Mouse (Mus musculus): ENCODE measurements around the gene Supt6. TPM values are rescaled to one million over a fixed set of nuclear protein-coding genes. Genes with fewer than 3 reads are reported as not detected.
"Not testable (repeated sequence)": the region's sequence is repeated elsewhere in the genome, so short reads cannot be mapped to it uniquely, and the experiment has no call there.

The Supt6 gene
- polyA plus RNA-seq, 1 experiment from 2014 or later, result 16.6 TPM

- H3K9ac ChIP-seq, result peak overlapping the region; percentile 77
Observed at GRCm38 (mm10) chr11:78194411-78195100, 51.2 kb downstream of the Supt6 start.

GRCm38 (mm10) chr11:78193113-78193512 is 52.7 kb downstream of the Supt6 start, which contains the start of gene Proca1:
Gene Proca1 (plus strand): TSS chr11:78193392.
- peak within 1 kb of the TSS; percentile 62 for H3K4me3 ChIP-seq
- peak within 1 kb of the TSS; percentile 76 for H3K4me2 ChIP-seq
- no peak for ATAC-seq (ENCODE audit: extremely low read depth, insufficient number of reproducible peaks, low FRiP score, low TSS enrichment)
- H3K9ac ChIP-seq, result no peak within 1 kb of the TSS
- H3K4me1 ChIP-seq, result peaks cover 28% of the 10 kb centered on the region
- H3K36me3 ChIP-seq, result peaks cover 35% of the 10 kb centered on the region
- WGBS, result 56% methylated on average over 1 of the region's 1 CpGs
- no peaks in the 10 kb centered on the region; the same call in 1 of the 2 replicates for H3K27me3 ChIP-seq (replicated peaks)
- no peaks in the 10 kb centered on the region for H3K9me3 ChIP-seq
- H3K27ac ChIP-seq (replicated peaks), result no peak within 1 kb of the TSS

More at GRCm38 (mm10) chr11:78194411-78195100, 51.2 kb downstream of the Supt6 start:
- H3K36me3 ChIP-seq, result peaks cover 35% of the 10 kb centered on the region
- no peaks in the 10 kb centered on the region for H3K27me3 ChIP-seq (replicated peaks)
- peak; percentile 65 for ATAC-seq (ENCODE audit: extremely low read depth, insufficient number of reproducible peaks, low FRiP score, low TSS enrichment)
- peak overlapping the region; percentile 62 for H3K4me3 ChIP-seq
- 3% methylated on average over 30 of the region's 30 CpGs for WGBS
- peak overlapping the region; percentile 29; the same call in 1 of the 2 replicates for H3K27ac ChIP-seq (replicated peaks)
- H3K4me1 ChIP-seq, result peaks cover 23% of the 10 kb centered on the region
- peak overlapping the region; percentile 76 for H3K4me2 ChIP-seq
- no peaks in the 10 kb centered on the region for H3K9me3 ChIP-seq

- Histone ChIP-seq H3K4me1 (peaks cover 26% of the 10 kb centered on the region), H3K36me3 (peaks cover 35% of the 10 kb centered on the region), H3K4me3 (peak overlapping the region; percentile 80), H3K9me3 (no peaks in the 10 kb centered on the region), H3K27me3 (replicated peaks) (no peaks in the 10 kb centered on the region; the same call in 1 of the 2 replicates), H3K4me2 (peak overlapping the region; percentile 83), H3K27ac (replicated peaks) (peak overlapping the region; percentile 97), H3K9ac (peak overlapping the region; percentile 95)
- WGBS, result 61% methylated on average over 6 of the region's 6 CpGs
- ATAC-seq (ENCODE audit: extremely low read depth, insufficient number of reproducible peaks, low FRiP score, low TSS enrichment), result no peak
Observed at GRCm38 (mm10) chr11:78190041-78190440, 55.7 kb downstream of the Supt6 start.

DNA sequence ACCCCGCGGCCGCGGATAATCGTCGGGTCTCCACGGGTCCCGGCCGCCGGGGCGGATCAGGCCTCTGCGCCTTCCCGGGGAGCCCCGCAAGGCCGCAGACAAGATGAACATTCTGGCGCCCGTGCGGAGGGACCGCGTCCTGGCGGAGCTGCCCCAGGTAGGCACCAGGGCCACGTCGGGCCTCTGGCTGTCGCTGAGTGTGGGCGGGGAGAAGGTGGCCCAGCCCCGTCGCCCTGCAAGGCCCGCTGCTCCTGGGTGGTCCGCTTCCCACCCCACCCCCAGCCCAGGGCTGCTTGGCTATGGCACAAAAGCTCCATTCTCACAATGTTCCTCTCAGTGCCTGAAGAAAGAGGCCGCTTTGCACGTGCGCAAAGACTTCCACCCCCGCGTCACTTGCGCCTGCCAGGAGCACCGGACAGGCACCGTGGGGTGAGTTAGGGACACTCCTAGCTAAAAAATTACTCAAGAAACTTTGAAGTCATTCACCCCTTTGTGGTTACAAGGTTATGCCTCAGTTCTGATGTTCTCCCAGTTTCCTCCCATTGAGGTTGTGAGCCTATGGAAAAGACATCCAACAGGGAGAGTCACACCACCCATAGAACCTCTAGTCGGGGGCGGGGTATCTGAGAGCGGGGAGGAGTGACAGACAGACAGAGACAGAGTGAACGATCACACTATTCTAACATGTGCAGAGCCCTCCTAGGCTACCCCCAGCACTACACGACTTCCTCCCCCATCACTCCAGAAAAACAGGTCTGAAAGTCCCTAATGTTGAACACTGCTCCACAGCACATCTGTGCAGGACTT is 56.4 kb downstream of the Supt6 start:
- H3K27me3 ChIP-seq (replicated peaks), result no peaks in the 10 kb centered on the region; the same call in 1 of the 2 replicates
- 1% methylated on average over 42 of the region's 42 CpGs for WGBS
- peaks cover 24% of the 10 kb centered on the region for H3K4me1 ChIP-seq
- peak overlapping the region; percentile 83 for H3K4me2 ChIP-seq
- H3K9ac ChIP-seq, result peak overlapping the region; percentile 95
- H3K36me3 ChIP-seq, result peaks cover 35% of the 10 kb centered on the region
- H3K9me3 ChIP-seq, result no peaks in the 10 kb centered on the region
- H3K27ac ChIP-seq (replicated peaks), result peak overlapping the region; percentile 97
- peak overlapping the region; percentile 80 for H3K4me3 ChIP-seq
- ATAC-seq (ENCODE audit: extremely low read depth, insufficient number of reproducible peaks, low FRiP score, low TSS enrichment), result peak; percentile 64; the same call in 1 of the 2 replicates

- Histone ChIP-seq H3K9me3 (no peaks in the 10 kb centered on the region), H3K27ac (replicated peaks) (peak within 1 kb of the TSS; percentile 97), H3K27me3 (replicated peaks) (no peaks in the 10 kb centered on the region; the same call in 1 of the 2 replicates), H3K9ac (peak within 1 kb of the TSS; percentile 95), H3K4me1 (peaks cover 24% of the 10 kb centered on the region), H3K4me3 (peak within 1 kb of the TSS; percentile 80), H3K4me2 (peak within 1 kb of the TSS; percentile 83), H3K36me3 (peaks cover 32% of the 10 kb centered on the region)
- ATAC-seq (ENCODE audit: extremely low read depth, insufficient number of reproducible peaks, low FRiP score, low TSS enrichment), result peak; percentile 62; the same call in 1 of the 2 replicates
- WGBS, result under 1% methylated on average over 78 of the region's 80 CpGs
Observed at GRCm38 (mm10) chr11:78188331-78189233, 57.2 kb downstream of the Supt6 start, which contains the start of gene Rab34. Gene Rab34 (plus strand): TSS chr11:78188430.

DNA sequence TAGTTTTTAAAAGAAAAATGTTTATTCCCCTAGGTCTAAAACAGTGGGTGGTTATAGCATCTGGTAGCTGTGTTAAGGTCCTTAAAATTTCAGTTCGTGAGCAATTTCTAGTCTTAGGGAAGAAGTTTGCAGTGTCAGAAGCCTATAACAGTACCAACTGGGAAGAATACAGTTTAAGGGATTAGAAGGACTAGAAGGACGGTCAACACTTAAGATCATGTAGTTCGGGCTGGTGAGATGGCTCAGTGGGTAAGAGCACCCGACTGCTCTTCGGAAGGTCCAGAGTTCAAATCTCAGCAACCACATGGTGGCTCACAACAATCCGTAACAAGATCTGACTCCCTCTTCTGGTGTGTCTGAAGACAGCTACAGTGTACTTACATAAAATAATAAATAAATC is 61.1 kb downstream of the Supt6 start:
- WGBS, result 91% methylated on average over 6 of the region's 6 CpGs
- H3K4me3 ChIP-seq; H3K27me3 ChIP-seq (replicated peaks); H3K9ac ChIP-seq; H3K9me3 ChIP-seq; ATAC-seq (ENCODE audit: extremely low read depth, insufficient number of reproducible peaks, low FRiP score, low TSS enrichment); H3K27ac ChIP-seq (replicated peaks); H3K4me2 ChIP-seq: not testable (repeated sequence)
- Histone ChIP-seq H3K36me3 (peaks cover 29% of the 10 kb centered on the region), H3K4me1 (peaks cover 41% of the 10 kb centered on the region)

DNA sequence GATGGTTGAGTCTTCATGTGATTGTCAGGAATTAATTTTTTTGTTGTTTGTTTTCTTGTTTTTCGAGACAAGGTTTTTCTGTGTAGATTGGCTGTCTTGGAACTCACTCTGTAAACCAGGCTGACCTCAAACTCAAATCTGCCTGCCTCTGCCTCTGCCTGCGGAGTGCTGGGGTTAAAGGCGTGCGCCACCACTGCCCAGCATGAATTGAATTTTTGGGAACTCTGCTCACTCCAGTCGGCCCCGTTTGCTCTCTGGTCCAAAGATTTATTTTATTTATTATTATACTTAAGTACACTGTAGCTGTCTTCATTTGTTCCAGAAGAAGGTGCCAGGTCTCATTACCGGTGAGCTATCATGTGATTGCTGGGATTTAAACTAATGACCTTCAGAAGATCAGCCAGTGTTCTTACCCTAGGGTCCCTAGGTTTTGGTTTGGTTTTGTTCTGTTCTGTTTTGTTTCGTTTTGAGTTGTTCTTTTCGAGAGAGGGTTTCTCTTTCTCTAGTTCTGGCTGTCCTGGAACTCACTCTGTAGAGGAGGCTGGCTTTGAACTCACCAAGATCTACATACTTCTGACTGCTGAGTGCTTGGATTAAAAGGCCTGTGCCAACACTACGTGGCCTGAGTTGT is 61.8 kb downstream of the Supt6 start:
- Histone ChIP-seq H3K4me2 (peak overlapping the region; percentile 86), H3K27me3 (replicated peaks) (no peaks in the 10 kb centered on the region; the same call in 1 of the 2 replicates), H3K27ac (replicated peaks) (peak overlapping the region; percentile 29; the same call in 1 of the 2 replicates), H3K9me3 (no peaks in the 10 kb centered on the region), H3K4me3 (peak overlapping the region; percentile 73), H3K4me1 (peaks cover 42% of the 10 kb centered on the region), H3K36me3 (peaks cover 34% of the 10 kb centered on the region), H3K9ac (peak overlapping the region; percentile 61)
- 49% methylated on average over 10 of the region's 10 CpGs for WGBS
- ATAC-seq (ENCODE audit: extremely low read depth, insufficient number of reproducible peaks, low FRiP score, low TSS enrichment), result no peak

DNA sequence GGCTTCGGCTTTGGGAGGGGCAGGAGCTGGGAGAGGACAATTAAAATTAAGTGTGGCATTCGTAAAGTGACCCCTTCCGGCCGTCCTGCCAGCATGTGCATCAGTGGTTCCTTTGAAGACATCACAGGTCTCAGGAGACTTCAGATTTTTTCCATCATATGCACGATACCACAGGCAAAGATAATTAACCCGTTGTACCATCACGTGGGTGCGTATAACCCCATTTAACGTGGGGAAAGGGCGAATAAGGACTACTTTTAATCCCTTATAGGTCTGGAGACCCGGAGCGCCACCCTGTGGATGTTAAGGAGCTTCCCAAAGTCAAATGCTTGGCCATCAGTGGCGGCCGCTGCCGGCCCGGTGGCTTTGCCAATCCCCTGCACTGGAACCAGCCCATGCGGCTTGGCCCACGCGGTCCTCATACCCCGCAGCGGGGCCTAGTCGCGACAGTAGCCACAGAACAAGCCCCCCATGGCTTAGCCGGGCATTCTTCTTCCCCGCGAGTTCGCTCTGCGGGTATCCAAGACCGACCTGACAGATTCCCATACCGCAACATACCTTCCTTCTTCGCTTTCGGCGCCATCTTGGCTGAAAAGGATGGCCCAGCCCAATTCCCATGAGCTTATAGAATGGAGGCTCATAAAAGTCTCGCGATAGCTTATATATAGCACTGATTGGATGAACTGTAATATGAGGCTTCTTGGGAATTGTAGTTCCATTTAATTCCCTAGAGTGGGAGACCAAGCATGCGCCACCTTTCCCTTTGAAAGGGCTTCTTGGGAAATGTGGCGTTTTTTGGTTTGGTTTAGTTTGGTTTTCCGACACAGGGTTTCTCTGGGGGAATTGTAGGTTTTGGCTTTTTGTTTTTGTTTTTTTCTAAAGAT is 62.6 kb downstream of the Supt6 start, which contains the start of gene Rpl23a:
Gene Rpl23a (minus strand): TSS at position 624 of the 884 bp plus-strand sequence.
- ATAC-seq (ENCODE audit: extremely low read depth, insufficient number of reproducible peaks, low FRiP score, low TSS enrichment), result peak; percentile 76
- no peaks in the 10 kb centered on the region for H3K27me3 ChIP-seq (replicated peaks)
- peak within 1 kb of the TSS; percentile 89 for H3K27ac ChIP-seq (replicated peaks)
- H3K4me1 ChIP-seq, result peaks cover 44% of the 10 kb centered on the region
- no peaks in the 10 kb centered on the region for H3K9me3 ChIP-seq
- H3K36me3 ChIP-seq, result peaks cover 34% of the 10 kb centered on the region
- peak within 1 kb of the TSS; percentile 92 for H3K9ac ChIP-seq
- peak within 1 kb of the TSS; percentile 86 for H3K4me2 ChIP-seq
- WGBS, result under 1% methylated on average over 38 of the region's 38 CpGs
- peak within 1 kb of the TSS; percentile 73 for H3K4me3 ChIP-seq

- H3K36me3 ChIP-seq, result peaks cover 34% of the 10 kb centered on the region
- ATAC-seq (ENCODE audit: extremely low read depth, insufficient number of reproducible peaks, low FRiP score, low TSS enrichment), result no peak
- H3K27ac ChIP-seq (replicated peaks), result peak overlapping the region; percentile 89; the same call in 1 of the 2 replicates
- peak overlapping the region; percentile 86 for H3K4me2 ChIP-seq
- H3K27me3 ChIP-seq (replicated peaks), result no peaks in the 10 kb centered on the region
- peak overlapping the region; percentile 92 for H3K9ac ChIP-seq
- H3K9me3 ChIP-seq, result no peaks in the 10 kb centered on the region
- WGBS, result 2% methylated on average over 7 of the region's 7 CpGs
- peak overlapping the region; percentile 73 for H3K4me3 ChIP-seq
- peaks cover 47% of the 10 kb centered on the region for H3K4me1 ChIP-seq
Observed at GRCm38 (mm10) chr11:78182450-78182849, 63.3 kb downstream of the Supt6 start.

Measured in heart, embryonic 13.5 days (tissue).